Mouse (Mus musculus) intestine, postnatal 0 days (tissue): ENCODE measurements around the gene Pigt. TPM values are rescaled to one million over a fixed set of nuclear protein-coding genes. Genes with fewer than 3 reads are reported as not detected.

Experiments used
- ATAC-seq: fragments of 200-750 bp; cut with Nextera tagmentation; 2 replicates; pipeline ENCODE4 v1.8.0; 2017; ENCODE audit warnings: mild to moderate bottlenecking, moderate TSS enrichment, moderate library complexity
- H3K27ac ChIP-seq: fragments of 300-500 bp; sonication (generic); 2 replicates; pipeline ENCODE4 v1.5.1; 2014; ENCODE audit warnings: mild to moderate bottlenecking, low read depth, low read length, moderate library complexity
- H3K27me3 ChIP-seq: fragments of 300-500 bp; sonication (generic); replicated peaks from 2 replicates; pipeline ENCODE4 v1.6.1; 2014; ENCODE audit warnings: low read length, mixed read lengths; ENCODE audit not compliant: control insufficient read depth, insufficient read depth
- H3K36me3 ChIP-seq: fragments of 300-500 bp; sonication (generic); 2 replicates; pipeline ENCODE4 v1.6.1; 2014; ENCODE audit warnings: mild to moderate bottlenecking, moderate library complexity; ENCODE audit not compliant: control insufficient read depth, insufficient read depth
- H3K4me1 ChIP-seq: fragments of 300-500 bp; sonication (generic); replicated peaks from 2 replicates; pipeline ENCODE4 v1.6.1; 2014; ENCODE audit warnings: antibody characterized with exemption, low read length, mixed read lengths; ENCODE audit not compliant: control insufficient read depth, insufficient read depth
- H3K4me2 ChIP-seq: fragments of 300-500 bp; sonication (generic); replicated peaks from 2 replicates; pipeline ENCODE4 v1.6.1; 2014; ENCODE audit warnings: low read depth, mild to moderate bottlenecking, moderate library complexity
- H3K4me3 ChIP-seq: fragments of 300-500 bp; sonication (generic); 2 replicates; pipeline ENCODE4 v1.5.1; 2014; ENCODE audit warnings: low read depth, low read length
- H3K9ac ChIP-seq: fragments of 300-500 bp; sonication (generic); 2 replicates; pipeline ENCODE4 v1.6.1; 2014; ENCODE audit warnings: mild to moderate bottlenecking, low read depth, low read length
- H3K9me3 ChIP-seq: fragments of 300-500 bp; sonication (generic); 2 replicates; pipeline ENCODE4 v1.6.1; 2016; ENCODE audit warnings: mixed run types; ENCODE audit not compliant: control insufficient read depth
- CTCF ChIP-seq: sonication (generic); IDR thresholded peaks from 2 replicates; pipeline ENCODE4 v1.5.1; 2016; ENCODE audit warnings: low read depth, mild to moderate bottlenecking, control low read depth, antibody characterized with exemption, moderate library complexity
- WGBS: fragments of 180-500 bp; shearing (Covaris S2); extraction: QIAGEN DNeasy Blood & Tissue Kit; methylation state at CpG from one replicate; pipeline ENCODE4 v1.1.7; 2014; 5-methylcytosine and 5-hydroxymethylcytosine counted together
- polyA plus RNA-seq: library from polyadenylated mRNA; unstranded; fragments of >200 nt; fragmentation: Nextera tagmentation; extraction: Ambion mirVana; gene quantifications from 2 replicates; pipeline ENCODE4 v1.2.1, GENCODE M21; 2015

Gene Pigt
- polyA plus RNA-seq, 1 experiment from 2014 or later, result 83.0 TPM

- H3K36me3 ChIP-seq, result 0 out of 2 replicates have a peak, but pooled peaks cover 2% of the 10 kb centered on the region
- H3K27me3 ChIP-seq, result no peaks in the 10 kb centered on the region
- H3K4me1 ChIP-seq, result peaks cover 18% of the 10 kb centered on the region; the same call in 1 of the 2 replicates
- no peak overlapping the region for H3K4me3 ChIP-seq
- 26% methylated on average over 7 of the region's 7 CpGs for WGBS
- no peaks in the 10 kb centered on the region for H3K9me3 ChIP-seq
- peak overlapping the region; percentile 60 for H3K4me2 ChIP-seq
- peak overlapping the region; percentile 79 for H3K27ac ChIP-seq
- H3K9ac ChIP-seq, result no peak overlapping the region
- ATAC-seq, result peak; percentile 77
- TF ChIP-seq CTCF, result no peak
Observed at GRCm38 (mm10) chr2:164457942-164458341, 39.4 kb upstream of the Pigt start.

- no peak overlapping the region for H3K9ac ChIP-seq
- peak overlapping the region; percentile 44; the same call in 1 of the 2 replicates for H3K4me2 ChIP-seq
- H3K9me3 ChIP-seq, result no peaks in the 10 kb centered on the region
- H3K36me3 ChIP-seq, result 0 out of 2 replicates have a peak, but pooled peaks cover 8% of the 10 kb centered on the region
- ATAC-seq, result peak; percentile 1; the same call in 1 of the 2 replicates
- peak overlapping the region; percentile 57 for H3K27ac ChIP-seq
- 35% methylated on average over 8 of the region's 8 CpGs for WGBS
- no peak overlapping the region for H3K4me3 ChIP-seq
- no peak for TF ChIP-seq CTCF
- no peaks in the 10 kb centered on the region for H3K27me3 ChIP-seq
- peaks cover 16% of the 10 kb centered on the region; the same call in 1 of the 2 replicates for H3K4me1 ChIP-seq
Observed at GRCm38 (mm10) chr2:164458535-164458934, 38.8 kb upstream of the Pigt start.

GRCm38 (mm10) chr2:164460745-164461551 is 36.4 kb upstream of the Pigt start, which contains the start of gene Gm20458:
Gm20458 (plus strand) TSS chr2:164460967.
- Histone ChIP-seq H3K9ac (peak within 1 kb of the TSS; percentile 86), H3K9me3 (no peaks in the 10 kb centered on the region), H3K27me3 (no peaks in the 10 kb centered on the region), H3K27ac (peak within 1 kb of the TSS; percentile 82), H3K4me2 (peak within 1 kb of the TSS; percentile 72), H3K36me3 (peaks cover 28% of the 10 kb centered on the region), H3K4me3 (peak within 1 kb of the TSS; percentile 91), H3K4me1 (peaks cover 9% of the 10 kb centered on the region; the same call in 1 of the 2 replicates)
- ATAC-seq, result peak; percentile 88
- under 1% methylated on average over 78 of the region's 79 CpGs for WGBS
- peak; percentile 87 for TF ChIP-seq CTCF

- Histone ChIP-seq H3K9me3 (no peaks in the 10 kb centered on the region), H3K4me3 (no peak overlapping the region), H3K27ac (no peak overlapping the region), H3K4me2 (no peak overlapping the region), H3K27me3 (no peaks in the 10 kb centered on the region), H3K36me3 (peaks cover 40% of the 10 kb centered on the region), H3K9ac (no peak overlapping the region), H3K4me1 (0 out of 2 replicates have a peak, but pooled peaks cover 3% of the 10 kb centered on the region)
- TF ChIP-seq CTCF, result no peak
- ATAC-seq, result no peak
Observed at GRCm38 (mm10) chr2:164465161-164465560, 32.2 kb upstream of the Pigt start.

- Histone ChIP-seq H3K36me3 (peaks cover 40% of the 10 kb centered on the region), H3K4me3 (no peak overlapping the region), H3K4me1 (0 out of 2 replicates have a peak, but pooled peaks cover 3% of the 10 kb centered on the region), H3K9ac (no peak overlapping the region), H3K9me3 (no peaks in the 10 kb centered on the region), H3K27ac (no peak overlapping the region), H3K27me3 (no peaks in the 10 kb centered on the region), H3K4me2 (no peak overlapping the region)
- ATAC-seq, result no peak
- WGBS, result 71% methylated on average over 5 of the region's 5 CpGs
- TF ChIP-seq CTCF, result no peak
Observed at GRCm38 (mm10) chr2:164466787-164467186, 30.5 kb upstream of the Pigt start.

DNA sequence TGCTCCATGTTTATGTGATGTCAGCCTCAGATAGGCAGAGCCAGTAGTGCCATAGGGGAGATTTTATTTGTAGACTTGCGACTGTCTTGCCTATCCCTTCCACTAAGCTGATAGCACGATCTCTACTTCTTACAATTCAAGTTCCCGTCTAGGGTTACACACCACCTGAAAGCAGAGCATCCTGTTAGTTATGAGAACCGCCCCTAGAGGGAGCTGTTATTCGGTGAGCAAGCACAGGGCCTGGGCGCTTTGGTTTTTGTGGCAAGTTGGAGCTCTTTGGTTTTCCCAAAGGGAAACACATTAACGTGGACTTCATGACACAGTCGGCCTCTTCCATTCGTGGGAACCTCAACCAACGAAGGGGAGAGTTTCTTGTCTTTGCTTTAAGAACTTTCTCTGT is 27.1 kb upstream of the Pigt start:
- 0 out of 2 replicates have a peak, but pooled peaks have one; percentile 28 for ATAC-seq
- no peak overlapping the region for H3K27ac ChIP-seq
- WGBS, result 28% methylated on average over 10 of the region's 10 CpGs
- peaks cover 24% of the 10 kb centered on the region for H3K36me3 ChIP-seq
- H3K27me3 ChIP-seq, result no peaks in the 10 kb centered on the region
- no peaks in the 10 kb centered on the region for H3K9me3 ChIP-seq
- no peaks in the 10 kb centered on the region for H3K4me1 ChIP-seq
- TF ChIP-seq CTCF, result peak; percentile 83
- no peak overlapping the region for H3K9ac ChIP-seq
- no peak overlapping the region for H3K4me3 ChIP-seq
- no peak overlapping the region for H3K4me2 ChIP-seq
